Mouse (Mus musculus) brain, embryonic 18.5 days (tissue): ENCODE measurements at regions not wholly inside any gene's neighbourhood (a gene's known extent, or its start where the extent isn't known, plus 50 kb on each side); places are given as distances from the start of the nearest gene placed in this dataset.
A peak's percentile ranks its signal among the peaks of the same experiment; 100 is the strongest.

Experiments used
- DNase-seq: peaks from one replicate; pipeline ENCODE4 v3.0.0-alpha.2; 2012; ENCODE audit warnings: low read depth, low spot score

GRCm38 (mm10) chr6:116999940-117000339 lies 168.4 kb upstream of the Cxcl12 start:
- DNase-seq: no peak

- no peak for DNase-seq
Observed at GRCm38 (mm10) chr6:117000951-117001725, 167.2 kb upstream of the Cxcl12 start.

- DNase-seq: no peak
Observed at GRCm38 (mm10) chr6:117012621-117013020, 155.7 kb upstream of the Cxcl12 start.

- DNase-seq: no peak
Observed at GRCm38 (mm10) chr6:117015461-117015860, 152.9 kb upstream of the Cxcl12 start.

- DNase-seq: no peak
Observed at GRCm38 (mm10) chr6:117021851-117022250, 146.5 kb upstream of the Cxcl12 start.

GRCm38 (mm10) chr6:117032042-117032746 lies 136.1 kb upstream of the Cxcl12 start:
- DNase-seq: peak; percentile 32

- no peak for DNase-seq
Observed at GRCm38 (mm10) chr6:117043744-117044143, 124.6 kb upstream of the Cxcl12 start.

- DNase-seq: no peak
Observed at GRCm38 (mm10) chr6:117049459-117050010, 118.8 kb upstream of the Cxcl12 start.

- DNase-seq: no peak
Observed at GRCm38 (mm10) chr6:117060688-117061087, 107.6 kb upstream of the Cxcl12 start.

GRCm38 (mm10) chr6:117067541-117068305 lies 100.6 kb upstream of the Cxcl12 start:
- DNase-seq: no peak

GRCm38 (mm10) chr6:117071311-117071710 lies 97.0 kb upstream of the Cxcl12 start:
- no peak for DNase-seq

GRCm38 (mm10) chr6:117071857-117072256 lies 96.5 kb upstream of the Cxcl12 start:
- no peak for DNase-seq

GRCm38 (mm10) chr6:117079500-117079899 lies 88.8 kb upstream of the Cxcl12 start:
- no peak for DNase-seq

GRCm38 (mm10) chr6:117080973-117081372 lies 87.4 kb upstream of the Cxcl12 start:
- no peak for DNase-seq

- no peak for DNase-seq
Observed at GRCm38 (mm10) chr6:117084211-117084610, 84.1 kb upstream of the Cxcl12 start.

- DNase-seq: no peak
Observed at GRCm38 (mm10) chr6:117084833-117085500, 83.4 kb upstream of the Cxcl12 start.

- no peak for DNase-seq
Observed at GRCm38 (mm10) chr6:117094742-117095141, 73.6 kb upstream of the Cxcl12 start.

- peak; percentile 59 for DNase-seq
Observed at GRCm38 (mm10) chr6:117099871-117100270, 68.5 kb upstream of the Cxcl12 start.

GRCm38 (mm10) chr6:117102693-117103092 lies 65.6 kb upstream of the Cxcl12 start:
- no peak for DNase-seq

GRCm38 (mm10) chr6:117104047-117104446 lies 64.3 kb upstream of the Cxcl12 start:
- no peak for DNase-seq

- DNase-seq: no peak
Observed at GRCm38 (mm10) chr6:117104463-117104862, 63.9 kb upstream of the Cxcl12 start.
